Mouse (Mus musculus) right cerebral cortex, postnatal 4 days (tissue): ENCODE measurements around the gene Rassf8.

Source experiments
- DNase-seq: peaks from one replicate; pipeline ENCODE4 v3.0.0-alpha.2; 2022

The Rassf8 gene

GRCm38 (mm10) chr6:145746132-145746849 is at the start of gene Rassf8:
TSS of gene Rassf8 (plus strand) at chr6:145746748.
- peak; percentile 72 for DNase-seq

- no peak for DNase-seq
Observed at GRCm38 (mm10) chr6:145701021-145701540, 45.5 kb upstream of the Rassf8 start.

- DNase-seq: no peak
Observed at GRCm38 (mm10) chr6:145703667-145704066, 42.9 kb upstream of the Rassf8 start.

GRCm38 (mm10) chr6:145709956-145710720 is 36.4 kb upstream of the Rassf8 start:
- DNase-seq: no peak

- DNase-seq: no peak
Observed at GRCm38 (mm10) chr6:145710797-145711196, 35.8 kb upstream of the Rassf8 start.

GRCm38 (mm10) chr6:145711320-145711719 is 35.2 kb upstream of the Rassf8 start:
- no peak for DNase-seq

GRCm38 (mm10) chr6:145713241-145714114 is 33.1 kb upstream of the Rassf8 start:
- no peak for DNase-seq

GRCm38 (mm10) chr6:145714131-145714530 is 32.4 kb upstream of the Rassf8 start:
- no peak for DNase-seq

- DNase-seq: no peak
Observed at GRCm38 (mm10) chr6:145722596-145722995, 24.0 kb upstream of the Rassf8 start.

- no peak for DNase-seq
Observed at GRCm38 (mm10) chr6:145723131-145723863, 23.3 kb upstream of the Rassf8 start.

- DNase-seq: no peak
Observed at GRCm38 (mm10) chr6:145725849-145726248, 20.7 kb upstream of the Rassf8 start.

GRCm38 (mm10) chr6:145726986-145727385 is 19.6 kb upstream of the Rassf8 start:
- DNase-seq: no peak

- DNase-seq: no peak
Observed at GRCm38 (mm10) chr6:145732868-145733267, 13.7 kb upstream of the Rassf8 start.

GRCm38 (mm10) chr6:145733276-145733675 is 13.3 kb upstream of the Rassf8 start:
- no peak for DNase-seq

GRCm38 (mm10) chr6:145733911-145734310 is 12.6 kb upstream of the Rassf8 start:
- no peak for DNase-seq

- no peak for DNase-seq
Observed at GRCm38 (mm10) chr6:145736099-145736498, 10.4 kb upstream of the Rassf8 start.

- DNase-seq: no peak
Observed at GRCm38 (mm10) chr6:145739231-145739630, 7.3 kb upstream of the Rassf8 start.

- DNase-seq: no peak
Observed at GRCm38 (mm10) chr6:145740011-145740410, 6.5 kb upstream of the Rassf8 start.

- no peak for DNase-seq
Observed at GRCm38 (mm10) chr6:145745291-145745690, 1.3 kb upstream of the Rassf8 start.

GRCm38 (mm10) chr6:145746921-145747670 is 548 bp downstream of the Rassf8 start:
- DNase-seq: peak; percentile 34
